Mouse (Mus musculus): ENCODE results near the gene Pla2g4b. TPM values are rescaled to one million over a fixed set of nuclear protein-coding genes. Genes with fewer than 3 reads are reported as not detected.
A peak's percentile ranks its signal among the peaks of the same experiment; 100 is the strongest.

Gene Pla2g4b
- polyA plus RNA-seq, 1 experiment = 3.3 TPM

DNA sequence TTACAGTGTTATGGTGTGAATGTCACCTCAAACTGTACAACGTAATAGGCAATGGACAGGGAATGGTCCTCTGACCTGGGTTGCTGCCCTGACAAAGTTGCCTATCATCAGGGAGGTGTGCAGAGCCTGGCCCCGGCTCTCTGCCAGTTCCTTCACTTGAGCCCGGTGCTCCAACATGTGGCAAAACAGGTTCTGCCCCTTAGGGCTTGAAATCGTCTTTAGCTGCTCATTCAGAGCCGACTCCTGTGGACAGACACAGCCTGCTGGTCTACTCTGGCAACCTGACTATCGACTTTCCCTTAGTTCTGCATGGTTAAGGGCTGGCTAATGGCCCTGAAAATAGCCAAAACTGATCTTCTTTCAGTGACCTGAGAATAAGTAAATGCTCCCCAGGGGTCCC, 27.0 kb downstream of the Pla2g4b start:
- Histone ChIP-seq H3K4me3 (replicated peaks; ENCODE audit: control insufficient read depth, low read depth, low read length) (no peak overlapping the region), H3K4me1 (ENCODE audit: control insufficient read depth, insufficient read depth, low read length) (no peaks in the 10 kb centered on the region), H3K27ac (ENCODE audit: control insufficient read depth, insufficient read depth, low read depth, low read length, poor library complexity) (no peak overlapping the region)
- WGBS = 74% methylated on average over 6 of the region's 6 CpGs
- TF ChIP-seq POLR2A (IDR thresholded peaks at IDR 0.05; ENCODE audit: borderline replicate concordance, control insufficient read depth, low read depth, low read length) = no peak
- TF ChIP-seq CTCF (IDR thresholded peaks at IDR 0.05; ENCODE audit: control insufficient read depth, insufficient read depth, low read length) = no peak

DNA sequence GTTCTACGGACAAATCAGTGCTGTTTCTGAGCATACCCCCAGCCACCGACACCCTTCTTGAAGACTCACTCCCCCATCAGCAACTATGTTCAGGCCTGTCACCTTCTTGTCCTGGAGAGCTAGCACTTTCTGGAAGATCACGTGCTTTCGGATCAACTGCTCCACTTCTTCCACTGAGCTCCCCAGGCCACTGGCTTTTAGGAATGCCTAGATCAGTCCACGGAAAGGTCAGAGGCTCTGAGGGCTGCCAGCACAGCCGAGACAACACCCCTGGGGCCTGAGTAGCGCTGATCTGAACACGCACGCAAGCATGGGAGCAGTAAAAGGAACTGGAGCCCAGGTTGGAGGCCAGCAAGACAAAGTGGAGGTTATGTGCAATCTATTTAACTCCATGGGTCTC, 27.4 kb downstream of the Pla2g4b start:
- no peak overlapping the region for H3K27ac ChIP-seq (ENCODE audit: control insufficient read depth, insufficient read depth, low read depth, low read length, poor library complexity)
- 89% methylated on average over 9 of the region's 9 CpGs for WGBS
- TF ChIP-seq POLR2A (IDR thresholded peaks at IDR 0.05; ENCODE audit: borderline replicate concordance, control insufficient read depth, low read depth, low read length) (no peak), CTCF (IDR thresholded peaks at IDR 0.05; ENCODE audit: control insufficient read depth, insufficient read depth, low read length) (no peak)
- H3K4me3 ChIP-seq (replicated peaks; ENCODE audit: control insufficient read depth, low read depth, low read length) = no peak overlapping the region
- no peaks in the 10 kb centered on the region for H3K4me1 ChIP-seq (ENCODE audit: control insufficient read depth, insufficient read depth, low read length)

DNA sequence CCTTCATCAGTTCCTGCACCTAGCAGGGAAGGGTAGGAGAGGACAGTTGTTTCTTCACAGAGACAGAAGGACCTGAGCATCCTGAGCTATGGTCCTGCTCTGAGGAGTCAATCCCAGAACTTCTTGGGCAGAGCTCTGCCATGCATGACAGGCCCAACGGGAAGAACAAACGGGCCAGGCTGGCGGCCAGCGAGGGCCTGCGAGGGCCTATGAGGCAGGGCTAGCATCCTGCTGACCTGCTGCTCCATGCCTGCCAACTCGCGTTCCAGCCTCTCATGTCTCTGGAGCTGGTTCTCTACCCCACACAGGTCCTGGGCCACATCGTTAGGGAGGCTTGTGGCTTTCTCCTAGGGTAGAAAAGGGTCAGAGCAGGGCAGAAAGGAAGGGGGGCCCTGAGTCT, 29.0 kb downstream of the Pla2g4b start:
- no peak overlapping the region for H3K27ac ChIP-seq (ENCODE audit: control insufficient read depth, insufficient read depth, low read depth, low read length, poor library complexity)

GRCm38 (mm10) chr2:120064639-120065038, 31.4 kb downstream of the Pla2g4b start:
- WGBS = 72% methylated on average over 6 of the region's 6 CpGs
- TF ChIP-seq POLR2A (IDR thresholded peaks at IDR 0.05; ENCODE audit: borderline replicate concordance, control insufficient read depth, low read depth, low read length) (no peak), CTCF (IDR thresholded peaks at IDR 0.05; ENCODE audit: control insufficient read depth, insufficient read depth, low read length) (no peak)
- H3K27ac ChIP-seq (ENCODE audit: control insufficient read depth, insufficient read depth, low read depth, low read length, poor library complexity) = no peak overlapping the region
- H3K4me3 ChIP-seq (replicated peaks; ENCODE audit: control insufficient read depth, low read depth, low read length) = no peak overlapping the region
- no peaks in the 10 kb centered on the region for H3K4me1 ChIP-seq (ENCODE audit: control insufficient read depth, insufficient read depth, low read length)

More for the DNA sequence above, 29.0 kb downstream of the Pla2g4b start:
- H3K4me1 ChIP-seq (ENCODE audit: control insufficient read depth, insufficient read depth, low read length) = no peaks in the 10 kb centered on the region
- no peak for TF ChIP-seq CTCF (IDR thresholded peaks at IDR 0.05; ENCODE audit: control insufficient read depth, insufficient read depth, low read length)
- 87% methylated on average over 8 of the region's 8 CpGs for WGBS
- no peak overlapping the region for H3K4me3 ChIP-seq (replicated peaks; ENCODE audit: control insufficient read depth, low read depth, low read length)

GRCm38 (mm10) chr2:120065243-120065642, 32.0 kb downstream of the Pla2g4b start:
- no peak for TF ChIP-seq CTCF (IDR thresholded peaks at IDR 0.05; ENCODE audit: control insufficient read depth, insufficient read depth, low read length)
- TF ChIP-seq POLR2A (IDR thresholded peaks at IDR 0.05; ENCODE audit: borderline replicate concordance, control insufficient read depth, low read depth, low read length) = no peak
- 84% methylated on average over 10 of the region's 10 CpGs for WGBS
- H3K4me1 ChIP-seq (ENCODE audit: control insufficient read depth, insufficient read depth, low read length) = no peaks in the 10 kb centered on the region
- no peak overlapping the region for H3K4me3 ChIP-seq (replicated peaks; ENCODE audit: control insufficient read depth, low read depth, low read length)
- H3K27ac ChIP-seq (ENCODE audit: control insufficient read depth, insufficient read depth, low read depth, low read length, poor library complexity) = no peak overlapping the region

- TF ChIP-seq POLR2A (IDR thresholded peaks at IDR 0.05; ENCODE audit: borderline replicate concordance, control insufficient read depth, low read depth, low read length) (no peak), CTCF (IDR thresholded peaks at IDR 0.05; ENCODE audit: control insufficient read depth, insufficient read depth, low read length) (no peak)
- no peak overlapping the region for H3K27ac ChIP-seq (ENCODE audit: control insufficient read depth, insufficient read depth, low read depth, low read length, poor library complexity)
- H3K4me1 ChIP-seq (ENCODE audit: control insufficient read depth, insufficient read depth, low read length) = no peaks in the 10 kb centered on the region
- 70% methylated on average over 3 of the region's 3 CpGs for WGBS
- no peak overlapping the region for H3K4me3 ChIP-seq (replicated peaks; ENCODE audit: control insufficient read depth, low read depth, low read length)
Observed at GRCm38 (mm10) chr2:120066224-120066623, 33.0 kb downstream of the Pla2g4b start.

DNA sequence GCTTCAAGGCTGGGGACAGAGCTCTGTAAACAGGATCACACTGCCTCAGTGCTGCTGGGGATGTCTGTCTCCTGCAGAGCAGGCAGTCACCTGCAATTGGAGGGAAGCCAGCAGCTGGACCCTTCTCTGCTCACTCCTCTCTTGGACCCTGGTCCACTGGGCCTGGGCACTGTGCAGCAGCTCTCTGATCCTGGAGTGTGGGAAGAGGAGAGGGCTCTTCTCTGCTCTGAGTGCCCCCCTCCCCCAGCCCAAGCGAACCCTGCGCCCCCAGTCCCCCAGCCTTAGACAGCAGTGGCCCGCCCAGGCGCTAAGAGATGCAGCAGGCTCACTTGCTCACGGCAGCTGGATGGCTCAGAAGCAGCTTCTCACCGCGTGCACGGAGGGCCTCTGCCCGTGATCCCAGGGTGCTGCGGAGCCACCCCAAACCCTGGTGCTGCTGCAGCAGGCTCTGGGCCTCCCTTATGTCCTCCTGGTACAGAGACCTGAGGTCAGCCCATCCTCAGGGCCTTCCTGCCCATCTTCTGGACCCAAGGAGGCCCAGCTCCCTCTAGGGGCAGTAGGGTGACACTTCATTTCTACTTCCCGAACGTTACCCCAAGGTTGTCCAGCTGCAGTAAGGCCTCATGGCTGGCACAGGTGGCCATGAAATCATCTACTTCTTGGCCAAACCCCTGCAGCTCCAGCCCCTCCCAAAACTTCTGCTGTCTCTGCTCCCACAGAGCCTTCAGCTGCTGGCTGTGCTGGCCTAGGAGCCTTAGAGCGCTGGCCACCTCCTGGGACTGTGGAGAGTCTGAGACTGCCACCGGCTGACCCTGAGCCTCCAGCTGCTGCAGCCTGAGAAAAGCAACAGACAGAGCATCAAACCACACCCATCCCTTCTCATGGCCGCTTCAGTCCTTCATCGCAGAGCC, 35.6 kb downstream of the Pla2g4b start:
- no peak for TF ChIP-seq POLR2A (IDR thresholded peaks at IDR 0.05; ENCODE audit: borderline replicate concordance, control insufficient read depth, low read depth, low read length)
- peak; percentile 60 for TF ChIP-seq CTCF (IDR thresholded peaks at IDR 0.05; ENCODE audit: control insufficient read depth, insufficient read depth, low read length)
- no peak overlapping the region for H3K27ac ChIP-seq (ENCODE audit: control insufficient read depth, insufficient read depth, low read depth, low read length, poor library complexity)
- H3K4me1 ChIP-seq (ENCODE audit: control insufficient read depth, insufficient read depth, low read length) = no peaks in the 10 kb centered on the region
- WGBS = 59% methylated on average over 16 of the region's 16 CpGs
- H3K4me3 ChIP-seq (replicated peaks; ENCODE audit: control insufficient read depth, low read depth, low read length) = no peak overlapping the region

DNA sequence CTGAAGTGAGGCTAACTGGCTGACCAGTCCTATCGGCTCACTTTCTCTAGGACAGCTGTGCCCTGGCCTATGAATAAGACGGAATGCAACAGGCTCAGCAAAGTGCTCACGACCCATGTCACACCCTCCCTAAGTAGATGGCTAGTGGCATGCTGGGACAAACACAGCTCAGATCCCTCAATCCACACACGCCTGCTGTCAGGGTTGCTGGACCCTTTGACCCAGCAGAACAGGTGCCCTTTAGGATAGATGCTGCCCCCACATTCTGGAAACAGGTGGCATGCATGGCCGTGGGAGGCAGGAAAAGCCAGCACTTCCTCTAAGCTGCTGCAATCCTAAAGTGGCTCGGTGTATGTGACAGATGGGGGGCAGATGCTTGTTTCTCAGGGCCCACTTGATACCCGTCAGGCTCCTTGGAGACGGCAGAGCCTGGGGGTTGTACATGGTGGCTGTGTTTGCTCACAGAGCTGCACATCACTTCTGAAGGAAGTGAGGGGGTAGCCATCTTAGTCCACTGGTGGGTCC, 36.3 kb downstream of the Pla2g4b start:
- 59% methylated on average over 8 of the region's 8 CpGs for WGBS
- TF ChIP-seq POLR2A (IDR thresholded peaks at IDR 0.05; ENCODE audit: borderline replicate concordance, control insufficient read depth, low read depth, low read length) (no peak), CTCF (IDR thresholded peaks at IDR 0.05; ENCODE audit: control insufficient read depth, insufficient read depth, low read length) (no peak)
- H3K27ac ChIP-seq (ENCODE audit: control insufficient read depth, insufficient read depth, low read depth, low read length, poor library complexity) = no peak overlapping the region

More for the DNA sequence above, 36.3 kb downstream of the Pla2g4b start:
- Histone ChIP-seq H3K4me3 (replicated peaks; ENCODE audit: control insufficient read depth, low read depth, low read length) (no peak overlapping the region), H3K4me1 (ENCODE audit: control insufficient read depth, insufficient read depth, low read length) (no peaks in the 10 kb centered on the region)

All from bone marrow, adult 2 months (tissue).